Mouse (Mus musculus): ENCODE measurements around the gene Csn2. TPM values are rescaled to one million over a fixed set of nuclear protein-coding genes. Genes with fewer than 3 reads are reported as not detected.

Csn2 gene
- not detected in 2 replicates for polyA plus RNA-seq (2014; fragmentation: Nextera tagmentation; extraction: Ambion mirVana)

DNA sequence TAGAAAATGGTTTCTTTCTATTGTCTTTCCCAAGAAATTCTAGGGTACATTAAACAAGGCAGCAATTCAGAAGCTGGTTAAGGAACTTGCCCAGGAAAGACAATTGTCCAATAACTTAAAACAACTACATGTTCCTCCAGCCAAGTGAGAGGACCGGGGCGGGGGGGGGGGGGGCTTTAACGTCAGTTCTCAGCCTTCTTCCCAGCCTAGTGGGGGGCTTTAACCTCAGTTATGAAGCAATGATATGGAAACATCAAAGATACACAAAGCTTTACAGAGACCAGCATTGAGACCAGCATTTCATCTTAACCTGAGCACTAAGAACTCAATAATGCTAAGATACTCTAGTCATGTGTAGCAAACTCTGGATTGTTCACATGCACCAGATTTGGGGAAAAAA, at the start of gene Csn2:
TSS of gene Csn2 (minus strand) at position 101 of the 400 bp plus-strand sequence.
- ATAC-seq (ENCODE audit: low read depth), result no peak
- no peak within 1 kb of the TSS for H3K4me2 ChIP-seq (ENCODE audit: low read depth, low read length)
- H3K27me3 ChIP-seq (ENCODE audit: control insufficient read depth, insufficient read depth, low read length), result no peaks in the 10 kb centered on the region
- H3K4me3 ChIP-seq (ENCODE audit: low read depth, low read length), result no peak within 1 kb of the TSS
- H3K9ac ChIP-seq (replicated peaks; ENCODE audit: low read depth, low read length), result no peak within 1 kb of the TSS
- H3K9me3 ChIP-seq (ENCODE audit: control insufficient read depth, low read length), result no peaks in the 10 kb centered on the region
- no peak within 1 kb of the TSS for H3K27ac ChIP-seq (ENCODE audit: low read depth, low read length)
- 84% methylated on average over 3 of the region's 3 CpGs for WGBS
- H3K36me3 ChIP-seq (ENCODE audit: control insufficient read depth, insufficient read depth, low read length), result no peaks in the 10 kb centered on the region
- no peaks in the 10 kb centered on the region for H3K4me1 ChIP-seq (ENCODE audit: control insufficient read depth, insufficient read depth, low read length)

DNA sequence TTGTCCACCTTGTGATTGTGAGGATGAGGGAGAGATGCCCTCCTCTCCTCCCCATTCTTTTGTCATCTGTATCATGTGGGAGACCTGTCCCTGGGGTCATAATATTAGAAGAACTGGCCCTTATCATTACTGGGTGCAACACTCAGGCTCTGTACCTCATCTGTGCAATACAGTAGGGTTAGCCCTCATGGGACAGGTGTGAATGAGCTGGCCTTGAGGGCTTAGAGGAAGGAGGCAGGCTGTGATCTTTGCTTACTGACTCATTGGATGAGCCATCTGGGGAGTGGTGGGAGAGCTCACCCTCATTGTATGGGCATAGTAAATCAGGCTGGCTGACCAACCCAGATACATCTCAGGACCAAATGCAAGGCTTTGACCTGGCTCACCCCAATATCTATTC, 35.4 kb upstream of the Csn2 start:
- ATAC-seq (ENCODE audit: low read depth), result no peak
- Histone ChIP-seq H3K9me3 (ENCODE audit: control insufficient read depth, low read length) (no peaks in the 10 kb centered on the region), H3K9ac (replicated peaks; ENCODE audit: low read depth, low read length) (no peak overlapping the region), H3K27me3 (ENCODE audit: control insufficient read depth, insufficient read depth, low read length) (no peaks in the 10 kb centered on the region), H3K4me2 (ENCODE audit: low read depth, low read length) (no peak overlapping the region), H3K36me3 (ENCODE audit: control insufficient read depth, insufficient read depth, low read length) (no peaks in the 10 kb centered on the region), H3K4me1 (ENCODE audit: control insufficient read depth, insufficient read depth, low read length) (no peaks in the 10 kb centered on the region), H3K27ac (ENCODE audit: low read depth, low read length) (no peak overlapping the region), H3K4me3 (ENCODE audit: low read depth, low read length) (no peak overlapping the region)

DNA sequence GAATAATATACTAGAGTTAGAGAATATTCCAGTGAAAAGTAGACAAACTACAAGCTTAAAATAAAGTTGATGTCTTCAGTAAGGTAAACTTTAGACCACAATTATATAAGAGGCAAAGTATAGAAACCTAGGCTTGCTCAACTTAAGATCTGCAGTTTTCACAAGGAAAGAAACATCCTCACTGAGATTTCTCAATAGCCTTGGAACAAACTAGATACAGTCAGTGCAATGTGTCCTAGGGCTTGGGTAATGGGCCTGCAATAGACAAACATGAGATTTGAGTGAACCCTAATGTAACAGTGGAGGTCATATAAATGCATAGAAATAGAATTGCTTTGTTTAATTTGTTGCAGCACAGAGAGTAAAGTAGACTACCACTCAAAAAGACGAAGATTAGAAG, 6.5 kb upstream of the Csn2 start:
- Histone ChIP-seq H3K4me3 (ENCODE audit: low read depth, low read length) (no peak overlapping the region), H3K9ac (replicated peaks; ENCODE audit: low read depth, low read length) (no peak overlapping the region), H3K9me3 (ENCODE audit: control insufficient read depth, low read length) (no peaks in the 10 kb centered on the region), H3K27ac (ENCODE audit: low read depth, low read length) (no peak overlapping the region), H3K36me3 (ENCODE audit: control insufficient read depth, insufficient read depth, low read length) (no peaks in the 10 kb centered on the region), H3K4me1 (ENCODE audit: control insufficient read depth, insufficient read depth, low read length) (no peaks in the 10 kb centered on the region), H3K27me3 (ENCODE audit: control insufficient read depth, insufficient read depth, low read length) (no peaks in the 10 kb centered on the region), H3K4me2 (ENCODE audit: low read depth, low read length) (no peak overlapping the region)
- ATAC-seq (ENCODE audit: low read depth), result no peak
- WGBS, result 83% methylated on average over 1 of the region's 1 CpGs

DNA sequence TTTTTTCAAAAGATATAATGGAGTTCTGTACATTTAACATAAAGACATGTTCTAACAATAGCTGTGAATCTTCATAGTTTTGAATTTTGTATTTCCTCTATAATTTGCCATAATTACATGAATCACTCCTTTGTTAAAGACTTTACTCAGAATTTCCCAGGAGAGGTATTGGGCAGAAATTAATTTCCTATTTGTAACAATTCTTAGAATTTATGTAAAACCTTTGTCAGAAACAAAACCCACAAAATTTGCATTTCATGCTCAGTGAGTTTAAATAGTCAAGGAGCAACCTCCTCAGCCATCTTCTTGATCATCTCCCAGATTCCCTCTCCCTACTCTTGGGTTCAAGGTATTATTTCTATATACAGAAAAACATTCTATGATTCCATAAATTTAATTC, 33.5 kb downstream of the Csn2 start, which contains the start of gene Csn1s1:
TSS of gene Csn1s1 (plus strand) at position 301 of the 400 bp plus-strand sequence.
- H3K36me3 ChIP-seq (ENCODE audit: control insufficient read depth, insufficient read depth, low read length), result no peaks in the 10 kb centered on the region
- no peaks in the 10 kb centered on the region for H3K4me1 ChIP-seq (ENCODE audit: control insufficient read depth, insufficient read depth, low read length)
- H3K27ac ChIP-seq (ENCODE audit: low read depth, low read length), result no peak within 1 kb of the TSS
- H3K4me2 ChIP-seq (ENCODE audit: low read depth, low read length), result no peak within 1 kb of the TSS
- no peak within 1 kb of the TSS for H3K4me3 ChIP-seq (ENCODE audit: low read depth, low read length)
- no peak within 1 kb of the TSS for H3K9ac ChIP-seq (replicated peaks; ENCODE audit: low read depth, low read length)
- H3K27me3 ChIP-seq (ENCODE audit: control insufficient read depth, insufficient read depth, low read length), result no peaks in the 10 kb centered on the region
- ATAC-seq (ENCODE audit: low read depth), result no peak
- H3K9me3 ChIP-seq (ENCODE audit: control insufficient read depth, low read length), result no peaks in the 10 kb centered on the region

DNA sequence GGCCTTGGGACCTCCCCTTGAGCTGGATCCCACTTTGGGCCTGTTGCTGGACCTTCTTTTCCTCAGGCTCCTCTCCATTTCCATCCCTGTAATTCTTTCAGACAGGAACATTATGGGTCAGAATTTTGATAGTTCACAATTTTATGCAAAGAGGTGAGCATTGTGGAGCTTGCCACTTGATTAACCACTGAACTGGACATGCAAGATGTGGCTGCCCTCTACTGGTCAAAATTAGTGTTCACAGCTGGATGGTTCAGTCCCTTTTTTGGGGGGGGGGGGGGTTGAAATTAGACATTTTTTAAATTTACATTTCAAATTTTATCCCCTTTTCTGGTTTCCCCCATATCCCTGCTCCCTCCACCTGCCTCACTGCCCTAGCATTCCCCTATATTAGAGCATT, 56.6 kb downstream of the Csn2 start:
- H3K4me2 ChIP-seq (ENCODE audit: low read depth, low read length), result no peak overlapping the region
- ATAC-seq (ENCODE audit: low read depth), result no peak

More for the DNA sequence above, 56.6 kb downstream of the Csn2 start:
- no peak overlapping the region for H3K27ac ChIP-seq (ENCODE audit: low read depth, low read length)
- H3K36me3 ChIP-seq (ENCODE audit: control insufficient read depth, insufficient read depth, low read length), result no peaks in the 10 kb centered on the region
- H3K4me3 ChIP-seq (ENCODE audit: low read depth, low read length), result no peak overlapping the region
- H3K4me1 ChIP-seq (ENCODE audit: control insufficient read depth, insufficient read depth, low read length), result no peaks in the 10 kb centered on the region
- H3K9me3 ChIP-seq (ENCODE audit: control insufficient read depth, low read length), result no peaks in the 10 kb centered on the region
- H3K27me3 ChIP-seq (ENCODE audit: control insufficient read depth, insufficient read depth, low read length), result no peaks in the 10 kb centered on the region
- H3K9ac ChIP-seq (replicated peaks; ENCODE audit: low read depth, low read length), result no peak overlapping the region

Other genes starting within 250 kb of the Csn2 start
- gene Ugt2a2, start 217.4 kb downstream of the Csn2 start, polyA plus RNA-seq (2014; fragmentation: Nextera tagmentation; extraction: Ambion mirVana), result not detected in 2 replicates
- not detected in 2 replicates for gene Gm43638, start 212.8 kb downstream of the Csn2 start, polyA plus RNA-seq (2014; fragmentation: Nextera tagmentation; extraction: Ambion mirVana)
- not detected in 2 replicates for gene Ugt2a1, start 208.8 kb downstream of the Csn2 start, polyA plus RNA-seq (2014; fragmentation: Nextera tagmentation; extraction: Ambion mirVana)
- gene Sult1b1, start 161.4 kb downstream of the Csn2 start, polyA plus RNA-seq (2014; fragmentation: Nextera tagmentation; extraction: Ambion mirVana), result not detected in 2 replicates
- not detected in 2 replicates for gene Sult1d1, start 130.6 kb downstream of the Csn2 start, polyA plus RNA-seq (2014; fragmentation: Nextera tagmentation; extraction: Ambion mirVana)
- gene Sult1e1, start 108.0 kb downstream of the Csn2 start, polyA plus RNA-seq (2014; fragmentation: Nextera tagmentation; extraction: Ambion mirVana), result not detected in 2 replicates
- gene Csn1s1, start 33.4 kb downstream of the Csn2 start, polyA plus RNA-seq (2014; fragmentation: Nextera tagmentation; extraction: Ambion mirVana), result not detected in 2 replicates
- gene Csn1s2a, start 74.9 kb upstream of the Csn2 start, polyA plus RNA-seq (2014; fragmentation: Nextera tagmentation; extraction: Ambion mirVana), result not detected in 2 replicates
- gene Csn1s2b, start 108.5 kb upstream of the Csn2 start, polyA plus RNA-seq (2014; fragmentation: Nextera tagmentation; extraction: Ambion mirVana), result not detected in 2 replicates
- gene Prr27, start 126.1 kb upstream of the Csn2 start, polyA plus RNA-seq (2014; fragmentation: Nextera tagmentation; extraction: Ambion mirVana), result not detected in 2 replicates
- not detected in 2 replicates for gene Odam, start 185.4 kb upstream of the Csn2 start, polyA plus RNA-seq (2014; fragmentation: Nextera tagmentation; extraction: Ambion mirVana)
- not detected in 2 replicates for gene Csn3, start 225.9 kb upstream of the Csn2 start, polyA plus RNA-seq (2014; fragmentation: Nextera tagmentation; extraction: Ambion mirVana)

All from neural tube, embryonic 14.5 days (tissue).